Mouse (Mus musculus): Measurements from ENCODE around the gene Gm27027. TPM values are rescaled to one million over a fixed set of nuclear protein-coding genes. Genes with fewer than 3 reads are reported as not detected.

Gm27027 gene
- polyA plus RNA-seq, 1 experiment = not detected

DNA sequence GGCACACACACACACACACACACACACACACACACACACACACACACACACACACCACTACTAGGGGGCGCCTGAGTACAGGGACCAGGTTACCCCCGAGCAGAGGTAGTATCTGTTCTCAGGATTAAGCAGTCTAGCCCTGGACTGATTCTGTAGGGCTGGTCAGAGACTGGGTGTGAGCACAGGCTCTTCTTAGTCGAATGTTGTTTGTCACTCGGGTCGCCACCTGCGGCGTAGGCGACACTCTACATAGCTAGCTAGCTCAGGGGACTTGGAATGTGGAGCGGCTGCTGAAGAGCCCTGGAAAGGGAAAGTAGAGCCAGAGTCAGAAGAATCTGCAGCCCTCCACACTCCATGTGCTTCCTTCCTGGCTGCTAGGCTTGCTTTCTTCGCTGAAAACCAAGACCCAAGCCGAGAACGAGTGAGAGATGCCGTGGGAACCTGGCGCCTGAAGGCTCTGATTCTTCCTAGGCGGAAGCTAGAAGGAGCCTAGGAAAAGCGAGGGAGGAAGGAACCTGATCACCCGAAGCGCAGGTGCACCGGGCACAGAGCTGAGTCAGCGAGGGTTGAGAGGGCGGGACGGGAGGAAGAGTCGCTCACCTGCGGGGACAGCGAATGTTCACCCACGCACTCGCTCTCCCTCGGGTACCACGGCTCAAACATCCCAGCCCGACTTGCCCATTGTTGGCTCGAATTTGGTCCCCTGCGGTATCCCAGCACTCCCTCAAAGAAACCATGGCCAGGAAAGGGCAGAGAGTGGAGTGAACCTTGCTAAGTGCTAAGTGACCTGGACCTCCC is 41.2 kb downstream of the Gm27027 start:
- H3K27me3 ChIP-seq (ENCODE audit: control insufficient read depth, insufficient read depth, low read length) = no peaks in the 10 kb centered on the region
- H3K4me1 ChIP-seq (ENCODE audit: control insufficient read depth, insufficient read depth, low read length) = peaks cover 23% of the 10 kb centered on the region
- H3K36me3 ChIP-seq (ENCODE audit: control insufficient read depth, insufficient read depth, low read length) = no peaks in the 10 kb centered on the region
- H3K4me3 ChIP-seq (ENCODE audit: control insufficient read depth, low read depth, low read length) = peak overlapping the region; percentile 84
- H3K27ac ChIP-seq (ENCODE audit: control insufficient read depth, insufficient read depth, low read depth, low read length) = no peak overlapping the region
- TF ChIP-seq POLR2A (IDR thresholded peaks at IDR 0.05; ENCODE audit: control insufficient read depth, low read depth, low read length) (no peak), CTCF (IDR thresholded peaks at IDR 0.05; ENCODE audit: control insufficient read depth, insufficient read depth, insufficient replicate concordance, low read depth, low read length) (no peak)

GRCm38 (mm10) chr2:93953726-93954125 is 42.4 kb downstream of the Gm27027 start:
- Histone ChIP-seq H3K27ac (ENCODE audit: control insufficient read depth, insufficient read depth, low read depth, low read length) (no peak overlapping the region), H3K4me3 (ENCODE audit: control insufficient read depth, low read depth, low read length) (no peak overlapping the region), H3K4me1 (ENCODE audit: control insufficient read depth, insufficient read depth, low read length) (peaks cover 23% of the 10 kb centered on the region), H3K36me3 (ENCODE audit: control insufficient read depth, insufficient read depth, low read length) (no peaks in the 10 kb centered on the region), H3K27me3 (ENCODE audit: control insufficient read depth, insufficient read depth, low read length) (no peaks in the 10 kb centered on the region)
- no peak for TF ChIP-seq POLR2A (IDR thresholded peaks at IDR 0.05; ENCODE audit: control insufficient read depth, low read depth, low read length)
- no peak for TF ChIP-seq CTCF (IDR thresholded peaks at IDR 0.05; ENCODE audit: control insufficient read depth, insufficient read depth, insufficient replicate concordance, low read depth, low read length)

GRCm38 (mm10) chr2:93946976-93947375 is 49.2 kb downstream of the Gm27027 start:
- no peaks in the 10 kb centered on the region for H3K4me1 ChIP-seq (ENCODE audit: control insufficient read depth, insufficient read depth, low read length)
- no peak overlapping the region for H3K4me3 ChIP-seq (ENCODE audit: control insufficient read depth, low read depth, low read length)
- H3K27ac ChIP-seq (ENCODE audit: control insufficient read depth, insufficient read depth, low read depth, low read length) = no peak overlapping the region
- TF ChIP-seq POLR2A (IDR thresholded peaks at IDR 0.05; ENCODE audit: control insufficient read depth, low read depth, low read length) (no peak), CTCF (IDR thresholded peaks at IDR 0.05; ENCODE audit: control insufficient read depth, insufficient read depth, insufficient replicate concordance, low read depth, low read length) (no peak)
- no peaks in the 10 kb centered on the region for H3K27me3 ChIP-seq (ENCODE audit: control insufficient read depth, insufficient read depth, low read length)
- no peaks in the 10 kb centered on the region for H3K36me3 ChIP-seq (ENCODE audit: control insufficient read depth, insufficient read depth, low read length)

- Histone ChIP-seq H3K4me3 (ENCODE audit: control insufficient read depth, low read depth, low read length) (no peak overlapping the region), H3K36me3 (ENCODE audit: control insufficient read depth, insufficient read depth, low read length) (no peaks in the 10 kb centered on the region), H3K27me3 (ENCODE audit: control insufficient read depth, insufficient read depth, low read length) (no peaks in the 10 kb centered on the region), H3K27ac (ENCODE audit: control insufficient read depth, insufficient read depth, low read depth, low read length) (no peak overlapping the region), H3K4me1 (ENCODE audit: control insufficient read depth, insufficient read depth, low read length) (no peaks in the 10 kb centered on the region)
- TF ChIP-seq CTCF (IDR thresholded peaks at IDR 0.05; ENCODE audit: control insufficient read depth, insufficient read depth, insufficient replicate concordance, low read depth, low read length) (no peak), POLR2A (IDR thresholded peaks at IDR 0.05; ENCODE audit: control insufficient read depth, low read depth, low read length) (no peak)
Observed at GRCm38 (mm10) chr2:93944855-93945254, 51.3 kb downstream of the Gm27027 start.

GRCm38 (mm10) chr2:93944099-93944498 is 52.1 kb downstream of the Gm27027 start:
- H3K27me3 ChIP-seq (ENCODE audit: control insufficient read depth, insufficient read depth, low read length) = no peaks in the 10 kb centered on the region
- no peaks in the 10 kb centered on the region for H3K4me1 ChIP-seq (ENCODE audit: control insufficient read depth, insufficient read depth, low read length)
- no peak overlapping the region for H3K4me3 ChIP-seq (ENCODE audit: control insufficient read depth, low read depth, low read length)
- no peak overlapping the region for H3K27ac ChIP-seq (ENCODE audit: control insufficient read depth, insufficient read depth, low read depth, low read length)
- TF ChIP-seq POLR2A (IDR thresholded peaks at IDR 0.05; ENCODE audit: control insufficient read depth, low read depth, low read length) (no peak), CTCF (IDR thresholded peaks at IDR 0.05; ENCODE audit: control insufficient read depth, insufficient read depth, insufficient replicate concordance, low read depth, low read length) (peak; percentile 37; the same call in 1 of the 2 replicates)
- H3K36me3 ChIP-seq (ENCODE audit: control insufficient read depth, insufficient read depth, low read length) = no peaks in the 10 kb centered on the region

GRCm38 (mm10) chr2:93941670-93942069 is 54.5 kb downstream of the Gm27027 start:
- H3K4me3 ChIP-seq (ENCODE audit: control insufficient read depth, low read depth, low read length) = no peak overlapping the region
- H3K27ac ChIP-seq (ENCODE audit: control insufficient read depth, insufficient read depth, low read depth, low read length) = no peak overlapping the region
- no peaks in the 10 kb centered on the region for H3K4me1 ChIP-seq (ENCODE audit: control insufficient read depth, insufficient read depth, low read length)
- H3K36me3 ChIP-seq (ENCODE audit: control insufficient read depth, insufficient read depth, low read length) = no peaks in the 10 kb centered on the region
- no peaks in the 10 kb centered on the region for H3K27me3 ChIP-seq (ENCODE audit: control insufficient read depth, insufficient read depth, low read length)
- TF ChIP-seq POLR2A (IDR thresholded peaks at IDR 0.05; ENCODE audit: control insufficient read depth, low read depth, low read length) (no peak), CTCF (IDR thresholded peaks at IDR 0.05; ENCODE audit: control insufficient read depth, insufficient read depth, insufficient replicate concordance, low read depth, low read length) (no peak)

- no peaks in the 10 kb centered on the region for H3K36me3 ChIP-seq (ENCODE audit: control insufficient read depth, insufficient read depth, low read length)
- H3K4me1 ChIP-seq (ENCODE audit: control insufficient read depth, insufficient read depth, low read length) = no peaks in the 10 kb centered on the region
- H3K4me3 ChIP-seq (ENCODE audit: control insufficient read depth, low read depth, low read length) = no peak overlapping the region
- TF ChIP-seq POLR2A (IDR thresholded peaks at IDR 0.05; ENCODE audit: control insufficient read depth, low read depth, low read length) (no peak), CTCF (IDR thresholded peaks at IDR 0.05; ENCODE audit: control insufficient read depth, insufficient read depth, insufficient replicate concordance, low read depth, low read length) (no peak)
- H3K27me3 ChIP-seq (ENCODE audit: control insufficient read depth, insufficient read depth, low read length) = no peaks in the 10 kb centered on the region
- no peak overlapping the region for H3K27ac ChIP-seq (ENCODE audit: control insufficient read depth, insufficient read depth, low read depth, low read length)
Observed at GRCm38 (mm10) chr2:93938534-93938933, 57.6 kb downstream of the Gm27027 start.

Measured in testis, adult 2 months (tissue).